Comparison of ENCODE assay signal across 8 mouse cellular contexts in genomic region chr6:31596346-31597135, GRCm38 (mm10). TPM values are rescaled to one million over a fixed set of nuclear protein-coding genes. Genes with fewer than 3 reads are reported as not detected.
A peak's percentile ranks its signal among the peaks of the same experiment; 100 is the strongest.
DNase-seq lines count a peak whose midpoint lies in the region; ATAC-seq lines count a peak whose summit lies in the region.

No protein-coding gene starts in this region.

- no peak overlapping the region for H3K4me3 ChIP-seq in intestine, embryonic 16.5 days (ENCODE audit: low read length)
- H3K4me3 ChIP-seq in limb, embryonic 12.5 days (replicated peaks): no peak overlapping the region
- no peak overlapping the region for H3K4me3 ChIP-seq in neural tube, embryonic 13.5 days

- no peak overlapping the region for H3K9ac ChIP-seq in intestine, embryonic 16.5 days (ENCODE audit: low read depth, low read length)
- H3K9ac ChIP-seq in limb, embryonic 12.5 days (replicated peaks): no peak overlapping the region
- H3K9ac ChIP-seq in neural tube, embryonic 13.5 days: peak overlapping the region; percentile 28

- H3K4me2 ChIP-seq in intestine, embryonic 16.5 days (ENCODE audit: low read depth, low read length): no peak overlapping the region
- H3K4me2 ChIP-seq in limb, embryonic 12.5 days: peak overlapping the region; percentile 28
- peak overlapping the region; percentile 34 for H3K4me2 ChIP-seq in neural tube, embryonic 13.5 days

- peak; percentile 44 for DNase-seq in testis, postnatal 10 days (ENCODE audit: low spot score)
- no peak for DNase-seq in testis, postnatal 14 days (ENCODE audit: low spot score)
- DNase-seq in gastrocnemius, postnatal 25 days: peak; percentile 15
- DNase-seq in cerebellum, postnatal 25 days: no peak
- no peak for DNase-seq in spleen, postnatal 10 days (ENCODE audit: low spot score in 2 of 2)

- peaks cover 18% of the 10 kb centered on the region for H3K4me1 ChIP-seq in intestine, embryonic 16.5 days (ENCODE audit: control insufficient read depth, insufficient read depth, low read length)
- peaks cover 21% of the 10 kb centered on the region for H3K4me1 ChIP-seq in limb, embryonic 12.5 days (replicated peaks)
- H3K4me1 ChIP-seq in neural tube, embryonic 13.5 days (replicated peaks): peaks cover 40% of the 10 kb centered on the region

- peak; percentile 60 for ATAC-seq in intestine, embryonic 16.5 days
- no peak for ATAC-seq in limb, embryonic 12.5 days (ENCODE audit: insufficient number of reproducible peaks, insufficient read depth, low FRiP score, low TSS enrichment, low read depth)
- peak; percentile 79 for ATAC-seq in neural tube, embryonic 13.5 days (ENCODE audit: low read depth)

- H3K27me3 ChIP-seq in intestine, embryonic 16.5 days (replicated peaks; ENCODE audit: control insufficient read depth, insufficient read depth, low read length): no peaks in the 10 kb centered on the region
- no peaks in the 10 kb centered on the region for H3K27me3 ChIP-seq in limb, embryonic 12.5 days
- H3K27me3 ChIP-seq in neural tube, embryonic 13.5 days: no peaks in the 10 kb centered on the region

- H3K36me3 ChIP-seq in intestine, embryonic 16.5 days (ENCODE audit: control insufficient read depth, insufficient read depth, low read length): no peaks in the 10 kb centered on the region
- H3K36me3 ChIP-seq in limb, embryonic 12.5 days: no peaks in the 10 kb centered on the region
- H3K36me3 ChIP-seq in neural tube, embryonic 13.5 days: no peaks in the 10 kb centered on the region

- WGBS in intestine, embryonic 16.5 days: 21% methylated on average over 20 of the region's 20 CpGs
- WGBS in limb, embryonic 12.5 days: 27% methylated on average over 20 of the region's 20 CpGs
- 9% methylated on average over 20 of the region's 20 CpGs for WGBS in neural tube, embryonic 13.5 days

- H3K9me3 ChIP-seq in intestine, embryonic 16.5 days (ENCODE audit: control insufficient read depth, low read length): no peaks in the 10 kb centered on the region
- no peaks in the 10 kb centered on the region; the same call in 1 of the 2 replicates for H3K9me3 ChIP-seq in limb, embryonic 12.5 days
- H3K9me3 ChIP-seq in neural tube, embryonic 13.5 days: no peaks in the 10 kb centered on the region

- H3K27ac ChIP-seq in intestine, embryonic 16.5 days (ENCODE audit: low read length): peak overlapping the region; percentile 62
- no peak overlapping the region for H3K27ac ChIP-seq in limb, embryonic 12.5 days
- peak overlapping the region; percentile 85 for H3K27ac ChIP-seq in neural tube, embryonic 13.5 days (replicated peaks)

RNA-seq across cellular contexts. Expression of gene Podxl, which starts 32.8 kb away (rescaled TPM):
- 10 to 100 TPM; 18.5 to 28.4 TPM for total RNA-seq in gastrocnemius, postnatal 25 days (2021)
- polyA plus RNA-seq in intestine, embryonic 16.5 days (2015; fragmentation: Nextera tagmentation; extraction: Ambion mirVana): 36.2 and 47.4 TPM in 2 replicates
- polyA plus RNA-seq in limb, embryonic 12.5 days (2016; fragmentation: Nextera tagmentation; extraction: Ambion mirVana): 5.8 and 7.3 TPM in 2 replicates
- 14.8 and 15.3 TPM in 2 replicates for polyA plus RNA-seq in neural tube, embryonic 13.5 days (2015; fragmentation: Nextera tagmentation; extraction: Ambion mirVana)

Comparison
In these comparisons a context has a peak if more than half of its experiments do, and no peak if none do; other contexts are left out.
1. DNase-seq: peak in testis, postnatal 10 days (single experiment) and gastrocnemius, postnatal 25 days (single experiment); none in testis, postnatal 14 days (single experiment), cerebellum, postnatal 25 days (0 of 2) and spleen, postnatal 10 days (0 of 2).